8 mouse cellular contexts compared by ENCODE assay signal in the genomic region with DNA sequence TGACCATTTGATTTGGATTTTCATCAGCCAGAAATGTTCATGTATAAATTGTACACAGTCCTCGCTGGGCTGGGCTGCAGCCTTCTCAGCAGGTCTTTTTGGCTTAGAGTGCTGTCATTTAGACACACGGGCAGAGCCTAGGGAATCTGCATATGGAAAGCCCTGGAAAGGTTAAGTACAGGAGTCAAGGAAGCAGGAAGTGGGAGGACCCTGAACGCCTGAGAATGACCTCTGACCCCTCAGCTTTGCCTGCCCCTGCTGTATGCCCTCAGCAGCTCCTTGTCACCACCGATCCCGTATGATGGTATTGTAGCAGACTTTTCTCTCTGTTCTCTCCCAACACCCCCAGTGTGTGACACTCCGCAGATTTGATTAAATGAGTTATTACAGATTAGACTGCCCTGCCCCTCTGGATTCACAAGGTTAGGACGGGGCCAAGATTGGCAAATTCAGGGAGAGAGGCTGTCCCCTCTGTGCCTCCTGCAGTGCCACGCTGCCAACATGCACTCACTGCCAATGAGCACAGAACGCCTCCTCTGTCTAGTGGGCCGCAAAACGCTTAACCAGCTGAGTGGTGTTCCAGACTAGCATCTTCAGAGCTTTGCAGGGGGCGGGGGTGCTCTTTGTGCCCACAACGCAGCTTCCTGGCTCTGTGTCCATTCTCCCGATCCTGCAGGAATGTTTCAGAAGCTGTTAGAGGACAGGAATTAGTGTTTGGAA. TPM values are rescaled to one million over a fixed set of nuclear protein-coding genes. Genes with fewer than 3 reads are reported as not detected.
DNase-seq lines count a peak whose midpoint lies in the region; ATAC-seq lines count a peak whose summit lies in the region.

No protein-coding gene starts in this region.

- H3K9me3 ChIP-seq in neural tube, embryonic 11.5 days (ENCODE audit: control insufficient read depth, low read length) = no peaks in the 10 kb centered on the region
- no peaks in the 10 kb centered on the region for H3K9me3 ChIP-seq in limb, embryonic 12.5 days
- H3K9me3 ChIP-seq in midbrain, embryonic 16.5 days (replicated peaks; ENCODE audit: control insufficient read depth, low read length, poor library complexity, severe bottlenecking) = no peaks in the 10 kb centered on the region

- peak overlapping the region; percentile 53 for H3K9ac ChIP-seq in neural tube, embryonic 11.5 days (ENCODE audit: low read length)
- H3K9ac ChIP-seq in limb, embryonic 12.5 days (replicated peaks) = peak overlapping the region; percentile 55
- H3K9ac ChIP-seq in midbrain, embryonic 16.5 days (ENCODE audit: low read depth, low read length) = peak overlapping the region; percentile 70

- no peaks in the 10 kb centered on the region for H3K36me3 ChIP-seq in neural tube, embryonic 11.5 days (ENCODE audit: control insufficient read depth, insufficient read depth, low read length)
- no peaks in the 10 kb centered on the region for H3K36me3 ChIP-seq in limb, embryonic 12.5 days
- H3K36me3 ChIP-seq in midbrain, embryonic 16.5 days (ENCODE audit: control insufficient read depth, insufficient read depth, low read length) = no peaks in the 10 kb centered on the region

- no peak for ATAC-seq in neural tube, embryonic 11.5 days (ENCODE audit: insufficient read depth, low FRiP score, low TSS enrichment)
- no peak for ATAC-seq in limb, embryonic 12.5 days (ENCODE audit: insufficient number of reproducible peaks, insufficient read depth, low FRiP score, low TSS enrichment, low read depth)
- ATAC-seq in midbrain, embryonic 16.5 days = peak; percentile 75

- WGBS in neural tube, embryonic 11.5 days = 46% methylated on average over 14 of the region's 14 CpGs
- WGBS in limb, embryonic 12.5 days = 31% methylated on average over 14 of the region's 14 CpGs
- WGBS in midbrain, embryonic 16.5 days = 17% methylated on average over 14 of the region's 14 CpGs

- peak overlapping the region; percentile 41 for H3K4me2 ChIP-seq in neural tube, embryonic 11.5 days (ENCODE audit: low read depth)
- peak overlapping the region; percentile 52 for H3K4me2 ChIP-seq in limb, embryonic 12.5 days
- peak overlapping the region; percentile 67 for H3K4me2 ChIP-seq in midbrain, embryonic 16.5 days (ENCODE audit: low read length)

- peak overlapping the region; percentile 49; the same call in 1 of the 2 replicates for H3K27ac ChIP-seq in neural tube, embryonic 11.5 days (ENCODE audit: low read depth, low read length)
- peak overlapping the region; percentile 79 for H3K27ac ChIP-seq in limb, embryonic 12.5 days
- H3K27ac ChIP-seq in midbrain, embryonic 16.5 days (ENCODE audit: low read length) = peak overlapping the region; percentile 92

- no peaks in the 10 kb centered on the region for H3K27me3 ChIP-seq in neural tube, embryonic 11.5 days (ENCODE audit: control insufficient read depth, insufficient read depth, low read length)
- no peaks in the 10 kb centered on the region for H3K27me3 ChIP-seq in limb, embryonic 12.5 days
- H3K27me3 ChIP-seq in midbrain, embryonic 16.5 days (ENCODE audit: control insufficient read depth, insufficient read depth, low read depth, low read length) = no peaks in the 10 kb centered on the region

- H3K4me1 ChIP-seq in neural tube, embryonic 11.5 days (ENCODE audit: control insufficient read depth, insufficient read depth, low read length) = peaks cover 6% of the 10 kb centered on the region
- peaks cover 37% of the 10 kb centered on the region for H3K4me1 ChIP-seq in limb, embryonic 12.5 days (replicated peaks)
- peaks cover 19% of the 10 kb centered on the region for H3K4me1 ChIP-seq in midbrain, embryonic 16.5 days (ENCODE audit: control insufficient read depth, insufficient read depth, low read length)

- DNase-seq in neural tube, embryonic 11.5 days (ENCODE audit: low spot score) = no peak
- DNase-seq in neural tube, embryonic 10.5 days (ENCODE audit: extremely low spot score, low spot score) = no peak
- peak; percentile 39 for DNase-seq in embryo, embryonic 11 days
- DNase-seq in heart, adult 11 months = peak; percentile 98
- DNase-seq in kidney, adult 9 months = peak; percentile 60
- peak; percentile 35 for DNase-seq in thymus, postnatal 25 days

- no peak overlapping the region for H3K4me3 ChIP-seq in neural tube, embryonic 11.5 days (ENCODE audit: low read depth, low read length)
- peak overlapping the region; percentile 26 for H3K4me3 ChIP-seq in limb, embryonic 12.5 days (replicated peaks)
- peak overlapping the region; percentile 34 for H3K4me3 ChIP-seq in midbrain, embryonic 16.5 days (ENCODE audit: low read depth, low read length)

RNA-seq across cellular contexts. Expression of gene Asprv1, which starts 43.5 kb away (rescaled TPM):
- 0.35 and 0.64 TPM in 2 replicates for polyA plus RNA-seq in neural tube, embryonic 11.5 days (2014; fragmentation: Nextera tagmentation; extraction: Ambion mirVana)
- 1.2 and 1.3 TPM in 2 replicates for polyA plus RNA-seq in limb, embryonic 12.5 days (2016; fragmentation: Nextera tagmentation; extraction: Ambion mirVana)
- polyA plus RNA-seq in midbrain, embryonic 16.5 days (2015; fragmentation: Nextera tagmentation; extraction: Ambion mirVana) = 0.45 and 0.62 TPM in 2 replicates

RNA-seq across cellular contexts. Expression of gene Pcbp1, which starts 58.3 kb away (rescaled TPM):
- 518 and 536 TPM in 2 replicates for polyA plus RNA-seq in neural tube, embryonic 11.5 days (2014; fragmentation: Nextera tagmentation; extraction: Ambion mirVana)
- polyA plus RNA-seq in limb, embryonic 12.5 days (2016; fragmentation: Nextera tagmentation; extraction: Ambion mirVana) = 546 and 583 TPM in 2 replicates
- polyA plus RNA-seq in midbrain, embryonic 16.5 days (2015; fragmentation: Nextera tagmentation; extraction: Ambion mirVana) = 190 and 269 TPM in 2 replicates

Comparison
In these comparisons a context has a peak if more than half of its experiments do, and no peak if none do; other contexts are left out.
1. DNase-seq: peak in embryo, embryonic 11 days (single experiment), heart, adult 11 months (single experiment), kidney, adult 9 months (single experiment) and thymus, postnatal 25 days (single experiment); none in neural tube, embryonic 11.5 days (single experiment) and neural tube, embryonic 10.5 days (single experiment).
2. Peak in every context shown above with its lines, with median percentiles within 50 percentile points of each other: H3K27ac ChIP-seq, H3K4me2 ChIP-seq and H3K9ac ChIP-seq.